Mouse (Mus musculus) WW6 (cell line): ENCODE data around the gene Rnase2a.
"Not testable (repeated sequence)": the region's sequence is repeated elsewhere in the genome, so short reads cannot be mapped to it uniquely, and the experiment has no call there.

Source experiments
- DNase-seq: peaks from one replicate; pipeline ENCODE4 v3.0.0-alpha.2; 2013; ENCODE audit warnings: low read depth, low spot score

The Rnase2a gene

GRCm38 (mm10) chr14:51256041-51256440, at the start of gene Rnase2a:
Gene Rnase2a, minus strand, starts transcription at chr14:51256112.
- DNase-seq, result no peak

- DNase-seq, result no peak
Observed at GRCm38 (mm10) chr14:51291505-51291904, 35.6 kb upstream of the Rnase2a start.

GRCm38 (mm10) chr14:51278515-51278914, 22.6 kb upstream of the Rnase2a start:
- not testable (repeated sequence) for DNase-seq

- no peak for DNase-seq
Observed at GRCm38 (mm10) chr14:51268677-51269076, 12.8 kb upstream of the Rnase2a start.

GRCm38 (mm10) chr14:51266113-51266512, 10.2 kb upstream of the Rnase2a start:
- DNase-seq, result peak; percentile 38

GRCm38 (mm10) chr14:51265667-51266066, 9.8 kb upstream of the Rnase2a start:
- DNase-seq, result no peak

- no peak for DNase-seq
Observed at GRCm38 (mm10) chr14:51262397-51262796, 6.5 kb upstream of the Rnase2a start.

GRCm38 (mm10) chr14:51259741-51260140, 3.8 kb upstream of the Rnase2a start:
- DNase-seq, result no peak

GRCm38 (mm10) chr14:51253569-51253968, 2.3 kb downstream of the Rnase2a start:
- no peak for DNase-seq

- DNase-seq, result not testable (repeated sequence)
Observed at GRCm38 (mm10) chr14:51252206-51252605, 3.7 kb downstream of the Rnase2a start.

- no peak for DNase-seq
Observed at GRCm38 (mm10) chr14:51250348-51250747, 5.6 kb downstream of the Rnase2a start.

- no peak for DNase-seq
Observed at GRCm38 (mm10) chr14:51247736-51248135, 8.2 kb downstream of the Rnase2a start.

GRCm38 (mm10) chr14:51240899-51241298, 15.0 kb downstream of the Rnase2a start:
- DNase-seq, result no peak

GRCm38 (mm10) chr14:51237488-51237887, 18.4 kb downstream of the Rnase2a start:
- not testable (repeated sequence) for DNase-seq

- not testable (repeated sequence) for DNase-seq
Observed at GRCm38 (mm10) chr14:51229657-51230056, 26.3 kb downstream of the Rnase2a start.

- DNase-seq, result not testable (repeated sequence)
Observed at GRCm38 (mm10) chr14:51220075-51220474, 35.8 kb downstream of the Rnase2a start.
